Mouse (Mus musculus): Measurements from ENCODE around the gene Taf1b. TPM values are rescaled to one million over a fixed set of nuclear protein-coding genes. Genes with fewer than 3 reads are reported as not detected.
A peak's percentile ranks its signal among the peaks of the same experiment; 100 is the strongest.

Taf1b gene
- total and polyA plus RNA-seq, 3 experiments: 26.6 to 49.6 (median 34.5) TPM

- dilution Hi-C loops (cut with MboI; ENCODE audit: extremely low pct_ligation_motif_present, extremely low pct_unique_long_range_greater_than_20kb, low sequenced_read_pairs) (no loop called here), in situ Hi-C loops (cut with MboI; ENCODE audit: low pct_ligation_motif_present, low pct_unique_long_range_greater_than_20kb, low sequenced_read_pairs) (no loop called here)
- H3K27me3 ChIP-seq (replicated peaks): peaks cover 10% of the 10 kb centered on the region
- no peaks in the 10 kb centered on the region for H3K9me3 ChIP-seq (replicated peaks; ENCODE audit: low read length)
- H3K36me3 ChIP-seq (replicated peaks in 1 of 2; ENCODE audit: control insufficient read depth in 1 of 2, insufficient read depth in 1 of 2, low read length in 1 of 2): no peaks in the 10 kb centered on the region
- TF ChIP-seq MYC (IDR thresholded peaks at IDR 0.05; ENCODE audit: low read depth, low read length) (no peak), PAX5 (IDR thresholded peaks at IDR 0.05; ENCODE audit: low read length) (peak; percentile 94)
- no peaks in the 10 kb centered on the region for H3K79me2 ChIP-seq (replicated peaks; ENCODE audit: control insufficient read depth, extremely low read depth, insufficient read depth, poor library complexity, severe bottlenecking)
- no peak overlapping the region for H3K4me3 ChIP-seq (replicated peaks in 1 of 3; ENCODE audit: low read depth in 2 of 3, low read length in 2 of 3, poor library complexity in 1 of 3)
- no peak overlapping the region for H3K9ac ChIP-seq (ENCODE audit: insufficient read depth, low read depth)
- H3K4me1 ChIP-seq (ENCODE audit: control insufficient read depth in 1 of 2, insufficient read depth in 2 of 2): peaks cover 0 to 8% of the 10 kb centered on the region in 2 experiments; a peak in 1 of 4 replicates
- H3K4me2 ChIP-seq (ENCODE audit: insufficient read depth, low read depth, poor library complexity, severe bottlenecking): no peak overlapping the region
- DNase-seq (ENCODE audit: extremely low read depth): no peak
- H3K27ac ChIP-seq (ENCODE audit: insufficient read depth, low read depth): no peak overlapping the region
These were observed 69.4 kb downstream of the Taf1b start for GRCm38 (mm10) chr12:24567606-24568005.

GRCm38 (mm10) chr12:24571523-24572392 is 73.6 kb downstream of the Taf1b start, which contains the start of gene Grhl1:
TSS of gene Grhl1 (plus strand) at chr12:24572283.
- TF ChIP-seq EP300 (IDR thresholded peaks at IDR 0.05; ENCODE audit: low read length) (0 out of 2 replicates have a peak, but pooled peaks have one; percentile 13), JUN (IDR thresholded peaks at IDR 0.05; ENCODE audit: insufficient read depth, low read depth, low read length) (no peak), ELF1 (IDR thresholded peaks at IDR 0.05; ENCODE audit: low read depth, low read length) (peak; percentile 27; the same call in 1 of the 2 replicates), USF1 (IDR thresholded peaks at IDR 0.05; ENCODE audit: low read depth, low read length) (peak; percentile 13; the same call in 1 of the 2 replicates), ZMIZ1 (IDR thresholded peaks at IDR 0.05; ENCODE audit: low read depth, low read length) (peak; percentile 87), SIN3A (IDR thresholded peaks at IDR 0.05; ENCODE audit: low read length) (peak; percentile 71; the same call in 1 of the 2 replicates), NRF1 (IDR thresholded peaks at IDR 0.05; ENCODE audit: low read depth, low read length) (peak; percentile 79), MAX (IDR thresholded peaks at IDR 0.05; ENCODE audit: low read length) (peak; percentile 80), POLR2A (IDR thresholded peaks at IDR 0.05; ENCODE audit: low read depth, low read length) (peak; percentile 89), CHD2 (IDR thresholded peaks at IDR 0.05; ENCODE audit: low read length) (no peak), MAZ (IDR thresholded peaks at IDR 0.05; ENCODE audit: low read depth, low read length) (peak; percentile 88), TCF12 (IDR thresholded peaks at IDR 0.05; ENCODE audit: low read depth, low read length) (peak; percentile 65; the same call in 1 of the 2 replicates), NELFE (IDR thresholded peaks at IDR 0.05; ENCODE audit: low read depth, low read length) (peak; percentile 90), MYC (IDR thresholded peaks at IDR 0.05; ENCODE audit: low read depth, low read length) (peak; percentile 77; the same call in 1 of the 2 replicates), MEF2A (IDR thresholded peaks at IDR 0.05; ENCODE audit: borderline replicate concordance, low read depth, low read length) (0 out of 2 replicates have a peak, but pooled peaks have one; percentile 20), MXI1 (IDR thresholded peaks at IDR 0.05; ENCODE audit: low read depth, low read length) (peak; percentile 90), POLR2AphosphoS2 (IDR thresholded peaks at IDR 0.05; ENCODE audit: low read depth, low read length) (no peak), ZC3H11A (IDR thresholded peaks at IDR 0.05; ENCODE audit: low read depth, low read length) (no peak), UBTF (IDR thresholded peaks at IDR 0.05; ENCODE audit: low read depth, low read length) (peak; percentile 54; the same call in 1 of the 2 replicates), HCFC1 (IDR thresholded peaks at IDR 0.05; ENCODE audit: low read depth, low read length) (no peak)
- dilution Hi-C loops (cut with MboI; ENCODE audit: extremely low pct_ligation_motif_present, extremely low pct_unique_long_range_greater_than_20kb, low sequenced_read_pairs): no loop called here
- H3K36me3 ChIP-seq (replicated peaks in 1 of 2; ENCODE audit: control insufficient read depth in 1 of 2, insufficient read depth in 1 of 2, low read length in 1 of 2): peaks cover 4 to 8% of the 10 kb centered on the region in 2 experiments
- H3K27me3 ChIP-seq (replicated peaks): peaks cover 18% of the 10 kb centered on the region
- H3K4me1 ChIP-seq (ENCODE audit: control insufficient read depth in 1 of 2, insufficient read depth in 2 of 2): peaks cover 0 to 11% of the 10 kb centered on the region in 2 experiments; a peak in 1 of 4 replicates
- peak within 1 kb of the TSS; percentile 55 to 81 (median 64) for H3K4me3 ChIP-seq (replicated peaks in 1 of 3; ENCODE audit: low read depth in 2 of 3, low read length in 2 of 3, poor library complexity in 1 of 3)
- in situ Hi-C loops (cut with MboI; ENCODE audit: low pct_ligation_motif_present, low pct_unique_long_range_greater_than_20kb, low sequenced_read_pairs): no loop called here
- H3K79me2 ChIP-seq (replicated peaks; ENCODE audit: control insufficient read depth, extremely low read depth, insufficient read depth, poor library complexity, severe bottlenecking): no peaks in the 10 kb centered on the region; the same call in 1 of the 2 replicates
- H3K4me2 ChIP-seq (ENCODE audit: insufficient read depth, low read depth, poor library complexity, severe bottlenecking): peak within 1 kb of the TSS; percentile 88
- H3K27ac ChIP-seq (ENCODE audit: insufficient read depth, low read depth): no peak within 1 kb of the TSS
- DNase-seq (ENCODE audit: extremely low read depth): peak; percentile 90
- H3K9ac ChIP-seq (ENCODE audit: insufficient read depth, low read depth): peak within 1 kb of the TSS; percentile 83
- no peaks in the 10 kb centered on the region for H3K9me3 ChIP-seq (replicated peaks; ENCODE audit: low read length)

Measured in CH12.LX (cell line).